Mouse (Mus musculus): Measurements from ENCODE around the gene Sh3bgrl.
"Not testable (repeated sequence)": the region's sequence is repeated elsewhere in the genome, so short reads cannot be mapped to it uniquely, and the experiment has no call there.

Sh3bgrl gene
- long read RNA-seq, experiment 1, transcript Sh3bgrl-201 (4 exons, 2,882 nt), result major isoform, 46 of 53 reads
- long read RNA-seq, experiment 1, partial matches to known transcripts, result 2 of 53 reads
- long read RNA-seq, experiment 1, other reads (novel, unspliced or antisense), result 5 of 53 reads
- long read RNA-seq, experiment 2, transcript Sh3bgrl-201 (4 exons, 2,882 nt), result major isoform, 51 of 54 reads
- long read RNA-seq, experiment 2, partial matches to known transcripts, result 0 of 54 reads
- long read RNA-seq, experiment 2, other reads (novel, unspliced or antisense), result 3 of 54 reads

DNA sequence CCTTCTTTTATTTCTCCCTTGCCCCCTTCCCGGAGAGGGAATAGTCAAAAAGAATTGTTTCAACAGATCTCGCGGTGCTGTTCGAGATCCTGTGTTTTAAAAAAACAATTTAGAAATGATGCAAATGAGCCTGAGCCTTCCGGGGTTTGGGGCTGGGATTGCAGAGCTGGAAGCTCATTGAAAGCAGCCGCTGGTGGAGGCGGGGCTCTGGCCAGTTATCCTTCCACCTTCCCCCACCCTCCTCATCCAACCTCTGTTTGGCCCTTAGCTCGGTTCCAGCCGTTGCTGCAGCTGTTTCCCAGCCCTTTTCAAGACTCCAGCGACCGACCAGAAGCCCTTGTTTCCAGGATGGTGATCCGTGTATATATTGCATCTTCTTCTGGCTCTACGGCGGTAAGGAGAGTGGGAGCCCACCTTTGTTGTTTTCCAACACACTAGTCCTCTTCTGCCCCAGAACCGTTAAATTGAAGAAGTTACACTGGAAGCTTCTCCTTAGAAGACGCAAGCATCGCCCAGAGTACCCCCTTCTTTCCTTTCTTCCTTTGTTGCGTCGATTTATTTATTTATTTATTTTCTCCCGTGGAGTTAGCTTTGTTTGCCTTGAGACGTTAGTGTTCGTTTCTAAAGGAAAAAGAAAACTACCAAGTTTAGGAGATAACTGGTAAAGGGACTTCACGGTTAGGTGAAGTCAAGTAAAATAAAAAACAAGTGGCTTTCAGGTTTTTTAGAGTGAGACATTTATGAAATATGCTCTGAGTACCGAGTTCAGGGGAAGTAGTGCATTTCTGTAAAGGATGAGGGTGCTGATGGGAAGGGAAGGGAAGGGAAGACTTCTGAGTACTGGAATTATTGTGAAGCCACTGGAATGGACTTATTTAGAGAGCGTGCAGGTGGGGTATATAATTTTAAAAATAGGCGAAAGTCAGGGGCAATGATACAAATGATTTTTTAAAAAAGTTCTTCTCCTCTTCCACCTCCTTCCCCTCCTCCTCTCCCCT, at the start of gene Sh3bgrl:
Gene Sh3bgrl (plus strand): TSS at position 121 of the 998 bp plus-strand sequence.
- intact Hi-C loops (cut with DNase I), result no loop called here

GRCm38 (mm10) chrX:109047773-109048172, 47.4 kb upstream of the Sh3bgrl start:
- intact Hi-C loops (cut with DNase I), result no loop called here

DNA sequence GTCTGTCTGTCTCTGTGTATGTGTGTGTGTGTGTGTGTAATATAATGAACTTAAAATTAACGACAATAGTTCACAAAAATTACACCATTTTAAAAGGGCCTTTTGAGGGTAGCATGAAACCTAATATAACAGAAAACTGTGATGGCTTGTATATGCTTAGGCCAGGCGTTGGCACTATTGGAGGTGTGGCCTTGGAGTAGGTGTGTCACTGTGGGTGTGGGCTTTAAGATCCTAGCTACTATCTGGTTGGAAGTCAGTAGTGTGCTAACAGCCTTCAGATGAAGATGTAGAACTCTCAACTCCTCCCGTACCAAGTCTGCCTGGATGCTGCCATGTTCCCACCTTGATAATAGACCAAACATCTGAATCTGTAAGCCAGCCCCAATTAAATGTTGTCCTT, 23.4 kb upstream of the Sh3bgrl start:
- intact Hi-C loops (cut with DNase I), result no loop called here

- intact Hi-C loops (cut with DNase I), result no loop called here
Measured at GRCm38 (mm10) chrX:109075716-109076115, 19.4 kb upstream of the Sh3bgrl start.

GRCm38 (mm10) chrX:109076355-109076754, 18.8 kb upstream of the Sh3bgrl start:
- intact Hi-C loops (cut with DNase I), result no loop called here

DNA sequence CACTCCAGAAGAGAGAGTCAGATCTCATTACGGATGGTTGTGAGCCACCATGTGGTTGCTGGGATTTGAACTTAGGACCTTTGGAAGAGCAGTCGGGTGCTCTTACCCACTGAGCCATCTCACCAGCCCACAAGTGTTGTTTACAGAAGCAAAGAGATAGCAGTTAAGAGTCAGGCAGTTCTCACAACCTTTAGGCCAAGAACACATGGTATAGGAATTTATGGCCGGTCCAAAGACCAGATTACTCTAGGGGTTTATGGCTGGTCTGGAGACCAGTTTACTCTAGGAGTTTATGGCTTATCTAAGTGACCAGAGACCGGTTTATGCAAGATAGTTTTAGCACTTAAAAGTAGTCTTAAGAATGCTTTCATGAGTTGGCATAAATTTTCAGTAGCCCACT, 15.8 kb upstream of the Sh3bgrl start:
- intact Hi-C loops (cut with DNase I), result not testable (repeated sequence)

- intact Hi-C loops (cut with DNase I), result loop anchor here (10.0 kb wide), 1 partner anchor 148 kb away; no protein-coding TSS in a partner anchor
Measured at GRCm38 (mm10) chrX:109087073-109087472, 8.1 kb upstream of the Sh3bgrl start.

DNA sequence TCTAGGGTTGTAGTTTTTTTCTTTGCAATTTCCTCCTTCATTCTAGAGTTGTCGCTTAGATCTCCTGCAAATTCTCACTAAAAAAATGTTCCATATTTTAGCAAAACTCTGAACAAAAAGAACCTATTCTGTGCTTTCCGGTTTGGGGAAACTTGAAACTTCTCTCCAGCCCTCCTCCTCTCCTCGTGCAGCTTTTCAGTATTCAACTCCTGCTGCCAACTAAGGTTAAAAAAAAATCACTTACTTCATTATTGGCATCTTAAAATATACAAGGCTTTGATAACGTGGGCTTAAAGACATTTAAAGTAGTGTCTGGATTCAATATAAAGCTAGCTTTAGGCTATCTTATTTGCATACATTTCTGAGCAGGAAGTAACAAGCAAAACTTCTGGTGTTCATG, 365 bp upstream of the Sh3bgrl start:
- intact Hi-C loops (cut with DNase I), result no loop called here

DNA sequence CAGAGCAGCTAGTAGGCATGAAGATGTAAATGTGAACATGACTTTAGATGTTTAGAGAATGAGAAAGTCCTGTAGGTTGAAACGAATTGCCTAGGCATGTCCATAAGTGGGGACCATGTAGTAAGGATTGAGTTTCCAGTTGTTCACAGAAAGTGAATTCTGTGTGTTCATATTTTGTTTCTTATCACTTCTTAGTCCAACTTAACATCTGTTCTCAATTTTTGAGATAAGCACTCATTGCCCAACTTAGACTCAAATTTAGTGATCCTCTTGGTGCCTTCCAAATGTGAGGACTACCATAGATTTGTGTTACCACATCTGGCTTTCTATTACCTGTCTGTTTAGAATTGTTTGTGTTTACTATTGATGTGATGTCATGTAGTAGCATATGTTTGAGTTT, 3.3 kb downstream of the Sh3bgrl start:
- intact Hi-C loops (cut with DNase I), result no loop called here

GRCm38 (mm10) chrX:109100441-109100840, 5.3 kb downstream of the Sh3bgrl start:
- intact Hi-C loops (cut with DNase I), result no loop called here

GRCm38 (mm10) chrX:109108117-109108805, 13.1 kb downstream of the Sh3bgrl start:
- intact Hi-C loops (cut with DNase I), result no loop called here

GRCm38 (mm10) chrX:109112885-109113284, 17.7 kb downstream of the Sh3bgrl start:
- intact Hi-C loops (cut with DNase I), result no loop called here

GRCm38 (mm10) chrX:109113401-109114280, 18.5 kb downstream of the Sh3bgrl start:
- intact Hi-C loops (cut with DNase I), result no loop called here

- intact Hi-C loops (cut with DNase I), result no loop called here
Measured at GRCm38 (mm10) chrX:109119829-109120826, 25.0 kb downstream of the Sh3bgrl start.

GRCm38 (mm10) chrX:109121161-109121560, 26.0 kb downstream of the Sh3bgrl start:
- intact Hi-C loops (cut with DNase I), result no loop called here

GRCm38 (mm10) chrX:109122670-109123069, 27.5 kb downstream of the Sh3bgrl start:
- intact Hi-C loops (cut with DNase I), result no loop called here

- intact Hi-C loops (cut with DNase I), result no loop called here
Measured at GRCm38 (mm10) chrX:109123762-109124161, 28.6 kb downstream of the Sh3bgrl start.

DNA sequence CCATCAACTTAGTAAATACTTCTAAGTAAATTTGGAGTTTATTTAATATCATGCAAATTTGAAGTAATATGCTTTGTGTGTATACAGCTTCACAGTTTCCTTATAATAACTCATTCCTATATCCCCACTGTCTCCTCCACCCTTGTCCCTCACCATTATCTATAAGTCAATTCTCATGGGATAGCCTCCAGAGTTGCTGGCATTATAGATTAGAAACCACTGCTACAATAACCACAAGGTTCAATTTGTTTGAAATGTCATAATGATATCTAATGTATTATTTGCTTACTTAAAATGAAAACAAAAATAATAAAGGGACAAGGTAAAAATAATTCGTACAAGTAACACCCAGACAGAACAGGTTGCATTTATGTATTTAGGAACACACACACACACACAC, 31.7 kb downstream of the Sh3bgrl start:
- intact Hi-C loops (cut with DNase I), result no loop called here

- intact Hi-C loops (cut with DNase I), result no loop called here
Measured at GRCm38 (mm10) chrX:109127551-109128088, 32.5 kb downstream of the Sh3bgrl start.
